Comparison of ENCODE assay signal across 11 mouse cellular contexts in genomic region chr9:46632576-46632975, GRCm38 (mm10).
DNase-seq lines count a peak whose midpoint lies in the region; ATAC-seq and TF ChIP-seq lines count a peak whose summit lies in the region.
"Had no signal": no experiment of that assay in that cellular context is flagged by ENCODE, and none has a peak within 500 bp of the region (broad histone marks: within the 10 kb centered on the region; RNA-seq: fewer than 3 reads in every experiment).

No protein-coding gene starts in this region.

- no peak overlapping the region for H3K9ac ChIP-seq in midbrain, postnatal 0 days (replicated peaks; ENCODE audit: low read length, poor library complexity, severe bottlenecking)
- H3K9ac ChIP-seq in midbrain, embryonic 13.5 days (replicated peaks), result no peak overlapping the region
- no peak overlapping the region for H3K9ac ChIP-seq in liver, embryonic 12.5 days
- H3K9ac ChIP-seq: heart, embryonic 15.5 days; neural tube, embryonic 15.5 days had no signal

- no peaks in the 10 kb centered on the region for H3K27me3 ChIP-seq in midbrain, postnatal 0 days (ENCODE audit: insufficient read depth, low read length)
- no peaks in the 10 kb centered on the region for H3K27me3 ChIP-seq in midbrain, embryonic 13.5 days
- H3K27me3 ChIP-seq in liver, embryonic 12.5 days (replicated peaks), result no peaks in the 10 kb centered on the region
- H3K27me3 ChIP-seq: heart, embryonic 15.5 days; neural tube, embryonic 15.5 days had no signal

- no peak overlapping the region for H3K4me2 ChIP-seq in midbrain, postnatal 0 days (ENCODE audit: low read depth, low read length, poor library complexity, severe bottlenecking)
- no peak overlapping the region for H3K4me2 ChIP-seq in midbrain, embryonic 13.5 days (replicated peaks)
- no peak overlapping the region for H3K4me2 ChIP-seq in liver, embryonic 12.5 days
- H3K4me2 ChIP-seq: heart, embryonic 15.5 days; neural tube, embryonic 15.5 days had no signal

- WGBS in midbrain, postnatal 0 days, result 66% methylated on average over 10 of the region's 10 CpGs
- 79% methylated on average over 10 of the region's 10 CpGs for WGBS in midbrain, embryonic 13.5 days
- WGBS in liver, embryonic 12.5 days (ENCODE audit: insufficient replicate concordance), result 57% methylated on average over 10 of the region's 10 CpGs

- peak; percentile 77 for DNase-seq in midbrain, postnatal 0 days (ENCODE audit: low spot score)
- peak; percentile 24 to 26 for DNase-seq in heart, adult 9 months (ENCODE audit: low spot score in 2 of 2)
- peak; percentile 25 to 90 for DNase-seq in left cerebral cortex, adult 8-10 months (ENCODE audit: low spot score in 2 of 2)
- no peak for DNase-seq in urinary bladder, postnatal 4 days (ENCODE audit: low spot score in 2 of 2)
- DNase-seq in urinary bladder, postnatal 36 days (ENCODE audit: low spot score in 2 of 2), result no peak

- no peak overlapping the region for H3K4me3 ChIP-seq in midbrain, postnatal 0 days (ENCODE audit: low read depth, low read length)
- no peak overlapping the region for H3K4me3 ChIP-seq in midbrain, embryonic 13.5 days (replicated peaks)
- no peak overlapping the region for H3K4me3 ChIP-seq in liver, embryonic 12.5 days
- H3K4me3 ChIP-seq: heart, embryonic 15.5 days; limb, embryonic 10.5 days; neural tube, embryonic 15.5 days had no signal

- no peaks in the 10 kb centered on the region for H3K36me3 ChIP-seq in midbrain, postnatal 0 days (ENCODE audit: insufficient read depth, low read length)
- H3K36me3 ChIP-seq in midbrain, embryonic 13.5 days, result no peaks in the 10 kb centered on the region
- H3K36me3 ChIP-seq in liver, embryonic 12.5 days, result no peaks in the 10 kb centered on the region
- H3K36me3 ChIP-seq: heart, embryonic 15.5 days; limb, embryonic 10.5 days; neural tube, embryonic 15.5 days had no signal

- no peak overlapping the region for H3K27ac ChIP-seq in midbrain, postnatal 0 days (ENCODE audit: low read depth, low read length)
- H3K27ac ChIP-seq in midbrain, embryonic 13.5 days, result no peak overlapping the region
- no peak overlapping the region for H3K27ac ChIP-seq in liver, embryonic 12.5 days
- H3K27ac ChIP-seq: heart, embryonic 15.5 days; limb, embryonic 10.5 days; neural tube, embryonic 15.5 days had no signal

- no peaks in the 10 kb centered on the region for H3K9me3 ChIP-seq in midbrain, postnatal 0 days (ENCODE audit: low read length)
- no peaks in the 10 kb centered on the region for H3K9me3 ChIP-seq in midbrain, embryonic 13.5 days
- H3K9me3 ChIP-seq in liver, embryonic 12.5 days (replicated peaks), result no peaks in the 10 kb centered on the region
- H3K9me3 ChIP-seq: heart, embryonic 15.5 days; limb, embryonic 10.5 days; neural tube, embryonic 15.5 days had no signal

- no peak for ATAC-seq in midbrain, postnatal 0 days (ENCODE audit: low FRiP score)
- no peak for ATAC-seq in midbrain, embryonic 13.5 days
- ATAC-seq in activated CD4-positive, CD25-positive, alpha-beta regulatory T cell, adult 4 months, result no peak
- ATAC-seq in liver, embryonic 12.5 days, result no peak

- no peak for TF ChIP-seq CTCF in midbrain, postnatal 0 days (IDR thresholded peaks at IDR 0.05)

- H3K4me1 ChIP-seq in midbrain, postnatal 0 days (ENCODE audit: insufficient read depth, low read length), result no peaks in the 10 kb centered on the region
- 0 out of 2 replicates have a peak, but pooled peaks cover 2% of the 10 kb centered on the region for H3K4me1 ChIP-seq in midbrain, embryonic 13.5 days (replicated peaks)
- H3K4me1 ChIP-seq in liver, embryonic 12.5 days, result no peaks in the 10 kb centered on the region
- H3K4me1 ChIP-seq: heart, embryonic 15.5 days; limb, embryonic 10.5 days; neural tube, embryonic 15.5 days had no signal

Comparison
In these comparisons a context has a peak if more than half of its experiments do, and no peak if none do; other contexts are left out.
1. DNase-seq: peak in midbrain, postnatal 0 days (single experiment), heart, adult 9 months (2 of 2) and left cerebral cortex, adult 8-10 months (2 of 2); none in urinary bladder, postnatal 4 days (0 of 2) and urinary bladder, postnatal 36 days (0 of 2).